Mouse (Mus musculus): Measurements from ENCODE around the gene D330045A20Rik.
"Not testable (repeated sequence)": the region's sequence is repeated elsewhere in the genome, so short reads cannot be mapped to it uniquely, and the experiment has no call there.

D330045A20Rik gene

GRCm38 (mm10) chrX:139480022-139480894 is at the start of gene D330045A20Rik:
D330045A20Rik (plus strand) TSS chrX:139480367.
- no peak for DNase-seq (ENCODE audit: extremely low read depth, low read depth, low spot score)

- DNase-seq (ENCODE audit: extremely low read depth, low read depth, low spot score), result no peak
Observed at GRCm38 (mm10) chrX:139432550-139432949, 47.6 kb upstream of the D330045A20Rik start.

- DNase-seq (ENCODE audit: extremely low read depth, low read depth, low spot score), result no peak
Observed at GRCm38 (mm10) chrX:139435202-139435601, 45.0 kb upstream of the D330045A20Rik start.

- DNase-seq (ENCODE audit: extremely low read depth, low read depth, low spot score), result not testable (repeated sequence)
Observed at GRCm38 (mm10) chrX:139441057-139441456, 39.1 kb upstream of the D330045A20Rik start.

- DNase-seq (ENCODE audit: extremely low read depth, low read depth, low spot score), result no peak
Observed at GRCm38 (mm10) chrX:139456812-139457211, 23.4 kb upstream of the D330045A20Rik start.

- DNase-seq (ENCODE audit: extremely low read depth, low read depth, low spot score), result no peak
Observed at GRCm38 (mm10) chrX:139482083-139482482, 1.9 kb downstream of the D330045A20Rik start.

GRCm38 (mm10) chrX:139484974-139485373 is 4.8 kb downstream of the D330045A20Rik start:
- DNase-seq (ENCODE audit: extremely low read depth, low read depth, low spot score), result no peak

GRCm38 (mm10) chrX:139516156-139516555 is 36.0 kb downstream of the D330045A20Rik start:
- no peak for DNase-seq (ENCODE audit: extremely low read depth, low read depth, low spot score)

- DNase-seq (ENCODE audit: extremely low read depth, low read depth, low spot score), result no peak
Observed at GRCm38 (mm10) chrX:139519251-139519650, 39.1 kb downstream of the D330045A20Rik start.

GRCm38 (mm10) chrX:139524303-139525091 is 44.3 kb downstream of the D330045A20Rik start:
- DNase-seq (ENCODE audit: extremely low read depth, low read depth, low spot score), result no peak

- no peak for DNase-seq (ENCODE audit: extremely low read depth, low read depth, low spot score)
Observed at GRCm38 (mm10) chrX:139525724-139526123, 45.6 kb downstream of the D330045A20Rik start.

GRCm38 (mm10) chrX:139526984-139527383 is 46.8 kb downstream of the D330045A20Rik start:
- no peak for DNase-seq (ENCODE audit: extremely low read depth, low read depth, low spot score)

GRCm38 (mm10) chrX:139529678-139530077 is 49.5 kb downstream of the D330045A20Rik start:
- DNase-seq (ENCODE audit: extremely low read depth, low read depth, low spot score), result no peak

- DNase-seq (ENCODE audit: extremely low read depth, low read depth, low spot score), result no peak
Observed at GRCm38 (mm10) chrX:139532293-139532692, 52.1 kb downstream of the D330045A20Rik start.

- DNase-seq (ENCODE audit: extremely low read depth, low read depth, low spot score), result no peak
Observed at GRCm38 (mm10) chrX:139537641-139538397, 57.7 kb downstream of the D330045A20Rik start.

- no peak for DNase-seq (ENCODE audit: extremely low read depth, low read depth, low spot score)
Observed at GRCm38 (mm10) chrX:139543726-139544125, 63.6 kb downstream of the D330045A20Rik start.

- no peak for DNase-seq (ENCODE audit: extremely low read depth, low read depth, low spot score)
Observed at GRCm38 (mm10) chrX:139550456-139550855, 70.3 kb downstream of the D330045A20Rik start.

GRCm38 (mm10) chrX:139552090-139552489 is 71.9 kb downstream of the D330045A20Rik start:
- no peak for DNase-seq (ENCODE audit: extremely low read depth, low read depth, low spot score)

- DNase-seq (ENCODE audit: extremely low read depth, low read depth, low spot score), result no peak
Observed at GRCm38 (mm10) chrX:139562255-139562924, 82.2 kb downstream of the D330045A20Rik start.

GRCm38 (mm10) chrX:139562925-139563461 is 82.8 kb downstream of the D330045A20Rik start, which contains the start of gene Rnf128:
Rnf128 (plus strand) TSS chrX:139563316.
- DNase-seq (ENCODE audit: extremely low read depth, low read depth, low spot score), result no peak
